Mouse (Mus musculus) left cerebral cortex, adult 11 months (tissue): ENCODE measurements around the gene 2810459M11Rik.
"Not testable (repeated sequence)": the region's sequence is repeated elsewhere in the genome, so short reads cannot be mapped to it uniquely, and the experiment has no call there.

Source experiments
- DNase-seq: peaks from one replicate; pipeline ENCODE4 v3.0.0; 2022; ENCODE audit warnings: low spot score

2810459M11Rik gene

GRCm38 (mm10) chr1:86045848-86046805, at the start of gene 2810459M11Rik:
TSS of gene 2810459M11Rik (plus strand) at chr1:86045863.
- no peak for DNase-seq

- no peak for DNase-seq
Observed at GRCm38 (mm10) chr1:85997221-85997620, 48.4 kb upstream of the 2810459M11Rik start.

GRCm38 (mm10) chr1:85998012-85998411, 47.7 kb upstream of the 2810459M11Rik start:
- DNase-seq: no peak

- DNase-seq: peak; percentile 42
Observed at GRCm38 (mm10) chr1:85999853-86000570, 45.7 kb upstream of the 2810459M11Rik start.

- no peak for DNase-seq
Observed at GRCm38 (mm10) chr1:86005540-86005939, 40.1 kb upstream of the 2810459M11Rik start.

GRCm38 (mm10) chr1:86006040-86006439, 39.6 kb upstream of the 2810459M11Rik start:
- no peak for DNase-seq

GRCm38 (mm10) chr1:86007778-86008177, 37.9 kb upstream of the 2810459M11Rik start:
- DNase-seq: peak; percentile 79

- not testable (repeated sequence) for DNase-seq
Observed at GRCm38 (mm10) chr1:86015758-86016157, 29.9 kb upstream of the 2810459M11Rik start.

GRCm38 (mm10) chr1:86016516-86016915, 29.1 kb upstream of the 2810459M11Rik start, which contains the start of gene Spata3:
TSS of gene Spata3 (plus strand) at chr1:86016816.
- DNase-seq: no peak

GRCm38 (mm10) chr1:86018235-86019055, 27.2 kb upstream of the 2810459M11Rik start:
- DNase-seq: no peak

GRCm38 (mm10) chr1:86021365-86021989, 24.2 kb upstream of the 2810459M11Rik start:
- DNase-seq: no peak

GRCm38 (mm10) chr1:86032273-86032987, 13.2 kb upstream of the 2810459M11Rik start:
- DNase-seq: no peak

- no peak for DNase-seq
Observed at GRCm38 (mm10) chr1:86038191-86038951, 7.3 kb upstream of the 2810459M11Rik start.

GRCm38 (mm10) chr1:86040131-86040530, 5.5 kb upstream of the 2810459M11Rik start:
- DNase-seq: no peak

GRCm38 (mm10) chr1:86040817-86041216, 4.8 kb upstream of the 2810459M11Rik start:
- no peak for DNase-seq

GRCm38 (mm10) chr1:86045056-86045455, 607 bp upstream of the 2810459M11Rik start:
- DNase-seq: no peak

- no peak for DNase-seq
Observed at GRCm38 (mm10) chr1:86046833-86047563, 1.3 kb downstream of the 2810459M11Rik start.

GRCm38 (mm10) chr1:86048231-86048630, 2.6 kb downstream of the 2810459M11Rik start:
- no peak for DNase-seq

- no peak for DNase-seq
Observed at GRCm38 (mm10) chr1:86048744-86049143, 3.1 kb downstream of the 2810459M11Rik start.
